Mouse (Mus musculus): ENCODE results near the gene Tradd. TPM values are rescaled to one million over a fixed set of nuclear protein-coding genes. Genes with fewer than 3 reads are reported as not detected.

Gene Tradd
- polyA plus RNA-seq, 1 experiment: 8.7 TPM

- no peak for DNase-seq (ENCODE audit: extremely low spot score in 1 of 2, low spot score in 1 of 2)
Measured at GRCm38 (mm10) chr8:105275387-105275786, 11.0 kb upstream of the Tradd start.

GRCm38 (mm10) chr8:105270916-105271186 lies 6.4 kb upstream of the Tradd start:
- no peak for DNase-seq (ENCODE audit: extremely low spot score in 1 of 2, low spot score in 1 of 2)

GRCm38 (mm10) chr8:105270101-105270915 lies 5.9 kb upstream of the Tradd start:
- no peak for DNase-seq (ENCODE audit: extremely low spot score in 1 of 2, low spot score in 1 of 2)

GRCm38 (mm10) chr8:105269461-105269947 lies 5.1 kb upstream of the Tradd start, which contains the start of gene Hsf4:
Gene Hsf4, plus strand, starts transcription at chr8:105269801.
- no peak for DNase-seq (ENCODE audit: extremely low spot score in 1 of 2, low spot score in 1 of 2)

DNA sequence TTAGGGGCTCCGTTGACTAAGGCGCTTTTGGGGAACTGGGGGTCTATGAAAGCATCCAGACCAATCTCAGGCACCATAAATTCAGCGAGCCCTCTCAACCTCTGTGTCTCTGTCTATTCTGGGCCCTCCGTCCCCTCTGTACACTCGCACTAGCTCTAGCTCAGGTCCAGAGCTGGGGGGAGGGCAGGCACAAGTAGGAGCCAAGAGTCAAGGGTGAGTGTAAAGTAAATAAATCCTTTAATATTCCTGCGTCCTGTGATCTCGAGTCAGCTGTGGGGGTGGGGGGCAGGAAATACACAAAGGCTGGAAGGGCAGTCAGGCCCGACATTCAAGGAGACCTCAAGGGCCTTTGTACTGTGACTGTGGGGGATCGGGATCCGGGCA lies 4.7 kb upstream of the Tradd start:
- no peak for DNase-seq (ENCODE audit: extremely low spot score in 1 of 2, low spot score in 1 of 2)

- DNase-seq (ENCODE audit: extremely low spot score in 1 of 2, low spot score in 1 of 2): peak; percentile 79 to 86
Measured at GRCm38 (mm10) chr8:105268342-105269074, 4.1 kb upstream of the Tradd start.

DNA sequence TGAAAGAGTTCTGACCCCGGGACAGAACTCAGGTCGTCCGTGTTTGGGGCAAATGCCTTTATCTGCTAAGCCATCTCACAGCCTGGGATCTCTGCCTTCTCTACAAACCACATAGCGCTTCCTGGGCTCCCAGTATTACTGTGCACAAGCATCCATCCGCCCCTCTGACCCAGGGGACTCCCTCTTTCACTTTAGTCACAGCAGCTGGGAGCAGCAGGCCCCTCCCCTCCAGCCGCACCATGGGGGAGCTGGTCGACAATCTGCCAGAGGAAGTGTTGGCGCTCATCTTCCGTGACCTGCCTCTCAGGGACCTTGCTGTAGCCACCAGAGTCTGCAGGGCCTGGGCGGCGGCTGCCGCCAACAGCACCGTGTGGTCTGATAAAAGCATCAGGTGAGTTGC lies 2.4 kb upstream of the Tradd start:
- no peak for DNase-seq (ENCODE audit: extremely low spot score in 1 of 2, low spot score in 1 of 2)

DNA sequence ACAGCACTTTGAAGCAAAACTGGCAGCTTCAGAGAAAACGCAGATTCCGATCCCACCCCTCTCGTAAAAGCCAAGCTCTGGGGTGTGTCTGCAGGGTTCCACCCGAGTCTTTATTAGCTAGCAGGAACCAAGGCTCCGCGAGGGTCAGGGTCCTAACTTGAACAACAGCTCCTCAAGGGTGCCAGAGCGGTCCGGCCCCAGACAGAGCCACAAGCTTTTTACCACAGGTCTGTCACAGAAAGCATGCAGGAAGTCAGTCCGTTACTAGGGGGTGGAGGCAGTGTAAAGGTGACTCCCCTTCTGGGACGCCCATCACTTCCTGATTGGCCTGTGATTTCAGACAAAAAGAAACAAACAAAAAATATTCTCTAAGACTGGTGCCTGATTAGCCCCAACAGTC lies 719 bp upstream of the Tradd start:
- DNase-seq (ENCODE audit: extremely low spot score in 1 of 2, low spot score in 1 of 2): no peak

GRCm38 (mm10) chr8:105263244-105263912 lies 1.0 kb downstream of the Tradd start:
- DNase-seq (ENCODE audit: extremely low spot score in 1 of 2, low spot score in 1 of 2): no peak

DNA sequence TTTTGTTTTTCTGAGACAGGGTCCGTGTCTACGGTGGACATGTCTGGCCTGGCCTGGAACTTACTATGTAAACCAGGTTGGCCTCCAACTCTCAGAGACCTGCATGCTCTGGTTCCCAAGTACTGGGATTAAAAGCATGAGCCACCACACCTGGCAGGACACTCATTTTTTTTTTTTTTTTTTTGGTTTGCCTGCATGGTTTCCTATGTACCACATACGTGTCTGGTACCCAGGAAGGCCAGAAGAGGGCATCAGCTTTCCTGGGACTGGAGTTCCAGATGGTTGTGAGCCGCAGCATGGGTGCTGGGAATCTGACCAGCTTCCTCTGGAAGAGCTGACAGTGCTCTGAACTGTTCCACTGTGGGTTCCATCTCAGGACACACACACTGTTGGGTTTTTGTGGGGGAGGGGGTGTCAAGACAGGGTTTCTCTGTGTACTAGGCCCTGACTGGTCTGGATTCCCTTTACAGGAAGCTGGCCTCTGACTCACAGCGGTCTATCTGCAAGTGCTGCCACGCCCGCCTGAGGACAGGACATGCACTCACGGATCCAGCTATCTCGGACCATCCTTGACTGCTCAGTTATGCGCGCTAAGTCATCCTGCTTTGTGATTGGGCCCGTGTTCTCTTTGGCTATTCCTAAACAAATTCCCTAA lies 3.0 kb downstream of the Tradd start:
- DNase-seq (ENCODE audit: extremely low spot score in 1 of 2, low spot score in 1 of 2): no peak

DNA sequence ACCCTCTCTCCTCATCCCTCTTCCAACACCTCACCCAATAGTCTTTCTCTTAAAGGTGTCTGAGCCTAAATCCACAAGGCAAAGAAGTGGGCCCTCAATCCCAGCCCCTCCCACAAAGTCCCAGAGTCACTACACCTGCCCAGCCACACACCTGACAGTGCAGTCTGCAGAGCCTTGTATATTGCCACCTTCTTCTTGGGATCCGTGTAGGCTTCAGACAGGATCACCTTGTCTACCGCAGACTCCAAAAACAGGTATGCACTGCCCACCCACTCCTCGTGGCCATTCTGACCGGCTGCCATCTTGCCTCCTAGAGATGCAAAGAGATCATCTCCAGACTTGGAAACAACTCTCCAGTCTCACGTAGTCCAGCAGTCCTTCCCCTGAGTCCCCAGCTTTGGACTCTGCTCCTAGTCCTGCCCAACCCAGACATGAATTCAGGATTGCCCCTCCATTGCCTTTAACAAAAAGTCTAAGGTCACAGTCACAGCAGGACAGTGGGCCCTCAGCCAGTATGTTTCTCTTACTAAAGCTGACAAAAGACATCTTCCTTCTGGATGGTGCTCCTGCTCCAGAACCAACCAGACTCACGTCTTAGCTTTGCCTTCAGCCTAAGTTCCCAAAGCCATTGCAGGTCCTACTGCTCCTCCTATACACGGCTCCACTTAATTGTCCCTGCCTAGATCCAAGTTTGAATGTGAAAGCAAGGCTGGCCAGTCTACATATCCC lies 3.9 kb downstream of the Tradd start:
- no peak for DNase-seq (ENCODE audit: extremely low spot score in 1 of 2, low spot score in 1 of 2)

GRCm38 (mm10) chr8:105259721-105260320 lies 4.6 kb downstream of the Tradd start:
- peak in 1 of 2 experiments; percentile 72 for DNase-seq (ENCODE audit: extremely low spot score in 1 of 2, low spot score in 1 of 2)

- no peak for DNase-seq (ENCODE audit: extremely low spot score in 1 of 2, low spot score in 1 of 2)
Measured at GRCm38 (mm10) chr8:105258911-105259720, 5.3 kb downstream of the Tradd start.

DNA sequence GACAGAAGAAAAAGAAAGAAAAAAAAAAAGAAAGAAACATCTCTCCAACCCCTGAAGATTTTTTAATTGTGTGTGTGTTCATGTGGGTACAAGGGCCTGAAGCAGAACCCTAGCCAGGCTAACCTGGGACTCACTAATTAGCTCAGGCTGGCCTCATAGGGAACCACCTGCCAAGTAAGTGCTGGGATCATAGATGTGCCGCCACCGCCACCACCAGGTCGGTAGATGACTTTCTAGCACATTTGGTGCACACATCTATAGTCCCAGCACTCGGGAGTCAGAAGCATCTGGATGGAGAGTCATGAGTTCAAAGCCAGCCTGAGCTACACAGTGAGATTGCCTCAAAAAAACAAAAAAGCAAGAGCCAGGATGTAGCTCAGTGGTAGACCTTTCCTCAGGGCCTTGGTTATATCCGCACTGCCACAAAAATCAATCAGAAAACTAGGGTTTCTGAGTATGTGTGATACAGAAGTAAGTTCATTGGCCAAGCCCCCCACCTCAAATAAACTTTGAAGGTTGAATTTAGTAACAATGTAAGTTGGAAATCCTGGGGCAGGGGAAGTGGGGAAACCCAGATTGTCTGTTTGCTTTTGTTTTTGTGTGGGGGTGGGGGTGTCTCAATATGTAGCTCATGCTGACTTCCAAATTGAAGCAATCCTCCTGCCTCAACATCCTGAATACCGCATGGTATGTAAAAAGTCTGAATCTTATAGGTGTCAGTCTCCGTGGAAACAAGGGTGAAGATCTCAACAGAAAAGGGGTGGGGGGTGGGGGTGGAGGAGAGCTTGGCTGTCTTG lies 6.9 kb downstream of the Tradd start:
- no peak for DNase-seq (ENCODE audit: extremely low spot score in 1 of 2, low spot score in 1 of 2)

DNA sequence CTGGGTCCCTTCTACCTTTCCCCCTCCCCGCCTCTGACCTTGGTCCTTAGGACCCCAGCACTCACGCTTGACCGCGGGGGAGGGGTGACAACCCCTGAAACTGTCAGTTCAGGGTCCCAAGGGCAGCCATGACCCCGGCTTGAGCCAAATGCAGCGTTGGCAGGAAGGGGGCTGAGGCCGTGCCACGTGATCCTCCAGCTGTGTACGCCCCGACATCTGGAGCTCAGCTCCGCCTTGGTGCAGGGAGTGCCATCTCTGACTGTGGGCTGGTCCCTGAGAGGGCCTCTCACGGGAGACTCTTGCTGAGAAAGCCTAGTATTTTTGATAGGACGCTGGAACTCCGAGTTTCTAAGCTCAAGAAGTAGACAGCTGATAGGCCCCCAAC lies 9.5 kb downstream of the Tradd start, which contains the start of gene B3gnt9:
B3gnt9 (minus strand) TSS at position 188 of the 385 bp plus-strand sequence.
- no peak for DNase-seq (ENCODE audit: extremely low spot score in 1 of 2, low spot score in 1 of 2)

GRCm38 (mm10) chr8:105254152-105254965 lies 10.1 kb downstream of the Tradd start:
- DNase-seq (ENCODE audit: extremely low spot score in 1 of 2, low spot score in 1 of 2): peak; percentile 68 to 92

- no peak for DNase-seq (ENCODE audit: extremely low spot score in 1 of 2, low spot score in 1 of 2)
Measured at GRCm38 (mm10) chr8:105253766-105254151, 10.7 kb downstream of the Tradd start.

Data from frontal cortex, adult 2 months (tissue).